Mouse (Mus musculus) liver, postnatal 0 days (tissue): ENCODE results near the gene Rgs11.

Experiments used
- CTCF ChIP-seq: sonication (generic); IDR thresholded peaks from 2 replicates; pipeline ENCODE4 v1.5.1; 2016; ENCODE audit warnings: antibody characterized with exemption, low read depth
- EP300 ChIP-seq: IDR thresholded peaks from 2 replicates; pipeline ENCODE4 v1.6.1; 2016; ENCODE audit warnings: antibody characterized with exemption, low read depth, mild to moderate bottlenecking

DNA sequence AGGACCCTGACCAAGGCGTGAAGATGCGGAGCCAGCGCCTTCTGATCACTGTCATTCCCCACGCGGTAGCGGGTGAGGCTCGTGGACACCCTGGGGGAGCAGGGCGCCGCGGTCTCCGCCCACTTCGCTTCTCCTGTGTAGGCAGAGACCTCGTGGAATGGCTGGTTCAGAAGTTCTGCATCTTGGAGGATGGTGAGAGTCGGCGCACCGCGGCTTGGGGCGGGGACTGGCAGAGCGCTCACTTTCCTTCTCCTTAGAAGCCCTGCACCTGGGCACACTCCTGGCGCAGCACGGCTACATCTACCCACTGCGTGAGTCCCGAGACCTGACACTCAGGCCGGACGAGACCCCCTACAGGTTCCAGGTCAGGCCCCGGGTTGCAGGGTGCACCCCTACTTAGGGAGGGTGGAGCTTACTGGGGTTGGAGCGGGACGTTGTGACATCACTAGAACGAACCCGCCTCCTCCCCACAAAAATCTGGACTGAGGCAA is 615 bp downstream of the Rgs11 start:
- TF ChIP-seq EP300 (no peak), CTCF (no peak)
